Mouse (Mus musculus): ENCODE data around the gene Rab21. TPM values are rescaled to one million over a fixed set of nuclear protein-coding genes. Genes with fewer than 3 reads are reported as not detected.

Gene Rab21
- polyA plus RNA-seq, 1 experiment from 2014 or later = 6.6 TPM

- WGBS = 90% methylated on average over 7 of the region's 7 CpGs
- Histone ChIP-seq H3K4me3 (ENCODE audit: low read depth, low read length) (no peak overlapping the region), H3K9ac (ENCODE audit: low read length) (no peak overlapping the region), H3K4me1 (ENCODE audit: control insufficient read depth, insufficient read depth, low read length) (no peaks in the 10 kb centered on the region), H3K4me2 (ENCODE audit: low read depth, severe bottlenecking) (no peak overlapping the region), H3K27me3 (ENCODE audit: control insufficient read depth, insufficient read depth, low read length) (no peaks in the 10 kb centered on the region), H3K36me3 (ENCODE audit: control insufficient read depth, insufficient read depth, low read length) (no peaks in the 10 kb centered on the region), H3K27ac (replicated peaks; ENCODE audit: low read depth, low read length) (no peak overlapping the region), H3K9me3 (ENCODE audit: control insufficient read depth, low read length) (no peaks in the 10 kb centered on the region)
- no peak for DNase-seq (ENCODE audit: low spot score)
- no peak for ATAC-seq (ENCODE audit: insufficient number of reproducible peaks, low FRiP score, low TSS enrichment, low read depth)
These were observed 8.0 kb downstream of the Rab21 start for GRCm38 (mm10) chr10:115307331-115307875.

- H3K9ac ChIP-seq (ENCODE audit: low read length) = no peak overlapping the region
- ATAC-seq (ENCODE audit: insufficient number of reproducible peaks, low FRiP score, low TSS enrichment, low read depth) = no peak
- DNase-seq (ENCODE audit: low spot score) = no peak
- peaks cover 2% of the 10 kb centered on the region; the same call in 1 of the 2 replicates for H3K36me3 ChIP-seq (ENCODE audit: control insufficient read depth, insufficient read depth, low read length)
- no peaks in the 10 kb centered on the region for H3K4me1 ChIP-seq (ENCODE audit: control insufficient read depth, insufficient read depth, low read length)
- no peak overlapping the region for H3K4me3 ChIP-seq (ENCODE audit: low read depth, low read length)
- no peak overlapping the region for H3K27ac ChIP-seq (replicated peaks; ENCODE audit: low read depth, low read length)
- H3K9me3 ChIP-seq (ENCODE audit: control insufficient read depth, low read length) = no peaks in the 10 kb centered on the region
- H3K27me3 ChIP-seq (ENCODE audit: control insufficient read depth, insufficient read depth, low read length) = no peaks in the 10 kb centered on the region
- no peak overlapping the region for H3K4me2 ChIP-seq (ENCODE audit: low read depth, severe bottlenecking)
- 92% methylated on average over 4 of the region's 4 CpGs for WGBS
These were observed 16.7 kb downstream of the Rab21 start for GRCm38 (mm10) chr10:115298683-115299082.

- Histone ChIP-seq H3K36me3 (ENCODE audit: control insufficient read depth, insufficient read depth, low read length) (peaks cover 2% of the 10 kb centered on the region; the same call in 1 of the 2 replicates), H3K4me3 (ENCODE audit: low read depth, low read length) (no peak overlapping the region), H3K4me2 (ENCODE audit: low read depth, severe bottlenecking) (no peak overlapping the region), H3K4me1 (ENCODE audit: control insufficient read depth, insufficient read depth, low read length) (no peaks in the 10 kb centered on the region), H3K9me3 (ENCODE audit: control insufficient read depth, low read length) (no peaks in the 10 kb centered on the region), H3K9ac (ENCODE audit: low read length) (no peak overlapping the region), H3K27ac (replicated peaks; ENCODE audit: low read depth, low read length) (no peak overlapping the region), H3K27me3 (ENCODE audit: control insufficient read depth, insufficient read depth, low read length) (no peaks in the 10 kb centered on the region)
- DNase-seq (ENCODE audit: low spot score) (no peak), ATAC-seq (ENCODE audit: insufficient number of reproducible peaks, low FRiP score, low TSS enrichment, low read depth) (no peak)
- 99% methylated on average over 5 of the region's 5 CpGs for WGBS
These were observed 17.8 kb downstream of the Rab21 start for GRCm38 (mm10) chr10:115297582-115297981.

- Histone ChIP-seq H3K36me3 (ENCODE audit: control insufficient read depth, insufficient read depth, low read length) (peaks cover 2% of the 10 kb centered on the region; the same call in 1 of the 2 replicates), H3K9ac (ENCODE audit: low read length) (no peak overlapping the region), H3K4me1 (ENCODE audit: control insufficient read depth, insufficient read depth, low read length) (no peaks in the 10 kb centered on the region), H3K4me3 (ENCODE audit: low read depth, low read length) (no peak overlapping the region), H3K27ac (replicated peaks; ENCODE audit: low read depth, low read length) (no peak overlapping the region), H3K27me3 (ENCODE audit: control insufficient read depth, insufficient read depth, low read length) (no peaks in the 10 kb centered on the region), H3K9me3 (ENCODE audit: control insufficient read depth, low read length) (no peaks in the 10 kb centered on the region), H3K4me2 (ENCODE audit: low read depth, severe bottlenecking) (no peak overlapping the region)
- WGBS = 89% methylated on average over 9 of the region's 9 CpGs
- no peak for DNase-seq (ENCODE audit: low spot score)
- ATAC-seq (ENCODE audit: insufficient number of reproducible peaks, low FRiP score, low TSS enrichment, low read depth) = no peak
These were observed 18.9 kb downstream of the Rab21 start for GRCm38 (mm10) chr10:115296401-115296935.

GRCm38 (mm10) chr10:115295162-115295561 lies 20.2 kb downstream of the Rab21 start:
- Histone ChIP-seq H3K9me3 (ENCODE audit: control insufficient read depth, low read length) (no peaks in the 10 kb centered on the region), H3K4me2 (ENCODE audit: low read depth, severe bottlenecking) (no peak overlapping the region), H3K9ac (ENCODE audit: low read length) (no peak overlapping the region), H3K27me3 (ENCODE audit: control insufficient read depth, insufficient read depth, low read length) (no peaks in the 10 kb centered on the region), H3K4me1 (ENCODE audit: control insufficient read depth, insufficient read depth, low read length) (no peaks in the 10 kb centered on the region), H3K36me3 (ENCODE audit: control insufficient read depth, insufficient read depth, low read length) (peaks cover 5% of the 10 kb centered on the region; the same call in 1 of the 2 replicates), H3K27ac (replicated peaks; ENCODE audit: low read depth, low read length) (no peak overlapping the region), H3K4me3 (ENCODE audit: low read depth, low read length) (no peak overlapping the region)
- ATAC-seq (ENCODE audit: insufficient number of reproducible peaks, low FRiP score, low TSS enrichment, low read depth) (no peak), DNase-seq (ENCODE audit: low spot score) (no peak)
- 96% methylated on average over 3 of the region's 3 CpGs for WGBS

GRCm38 (mm10) chr10:115294715-115295114 lies 20.7 kb downstream of the Rab21 start:
- H3K27me3 ChIP-seq (ENCODE audit: control insufficient read depth, insufficient read depth, low read length) = no peaks in the 10 kb centered on the region
- no peak for ATAC-seq (ENCODE audit: insufficient number of reproducible peaks, low FRiP score, low TSS enrichment, low read depth)
- H3K9me3 ChIP-seq (ENCODE audit: control insufficient read depth, low read length) = no peaks in the 10 kb centered on the region
- no peak overlapping the region for H3K27ac ChIP-seq (replicated peaks; ENCODE audit: low read depth, low read length)
- WGBS = 96% methylated on average over 7 of the region's 7 CpGs
- peaks cover 5% of the 10 kb centered on the region; the same call in 1 of the 2 replicates for H3K36me3 ChIP-seq (ENCODE audit: control insufficient read depth, insufficient read depth, low read length)
- no peak overlapping the region for H3K9ac ChIP-seq (ENCODE audit: low read length)
- DNase-seq (ENCODE audit: low spot score) = no peak
- no peak overlapping the region for H3K4me2 ChIP-seq (ENCODE audit: low read depth, severe bottlenecking)
- no peak overlapping the region for H3K4me3 ChIP-seq (ENCODE audit: low read depth, low read length)
- H3K4me1 ChIP-seq (ENCODE audit: control insufficient read depth, insufficient read depth, low read length) = no peaks in the 10 kb centered on the region

- ATAC-seq (ENCODE audit: insufficient number of reproducible peaks, low FRiP score, low TSS enrichment, low read depth) (no peak), DNase-seq (ENCODE audit: low spot score) (no peak)
- no peak overlapping the region for H3K4me3 ChIP-seq (ENCODE audit: low read depth, low read length)
- no peaks in the 10 kb centered on the region for H3K4me1 ChIP-seq (ENCODE audit: control insufficient read depth, insufficient read depth, low read length)
- no peaks in the 10 kb centered on the region for H3K9me3 ChIP-seq (ENCODE audit: control insufficient read depth, low read length)
- no peaks in the 10 kb centered on the region for H3K27me3 ChIP-seq (ENCODE audit: control insufficient read depth, insufficient read depth, low read length)
- peaks cover 5% of the 10 kb centered on the region for H3K36me3 ChIP-seq (ENCODE audit: control insufficient read depth, insufficient read depth, low read length)
- no peak overlapping the region for H3K27ac ChIP-seq (replicated peaks; ENCODE audit: low read depth, low read length)
- H3K9ac ChIP-seq (ENCODE audit: low read length) = no peak overlapping the region
- no peak overlapping the region for H3K4me2 ChIP-seq (ENCODE audit: low read depth, severe bottlenecking)
- WGBS = 93% methylated on average over 7 of the region's 7 CpGs
These were observed 21.4 kb downstream of the Rab21 start for GRCm38 (mm10) chr10:115293946-115294345.

GRCm38 (mm10) chr10:115290671-115291070 lies 24.7 kb downstream of the Rab21 start:
- Histone ChIP-seq H3K4me2 (ENCODE audit: low read depth, severe bottlenecking) (no peak overlapping the region), H3K27me3 (ENCODE audit: control insufficient read depth, insufficient read depth, low read length) (no peaks in the 10 kb centered on the region), H3K9me3 (ENCODE audit: control insufficient read depth, low read length) (no peaks in the 10 kb centered on the region), H3K27ac (replicated peaks; ENCODE audit: low read depth, low read length) (no peak overlapping the region), H3K36me3 (ENCODE audit: control insufficient read depth, insufficient read depth, low read length) (peaks cover 7% of the 10 kb centered on the region), H3K9ac (ENCODE audit: low read length) (no peak overlapping the region), H3K4me1 (ENCODE audit: control insufficient read depth, insufficient read depth, low read length) (no peaks in the 10 kb centered on the region), H3K4me3 (ENCODE audit: low read depth, low read length) (no peak overlapping the region)
- WGBS = 93% methylated on average over 9 of the region's 9 CpGs
- DNase-seq (ENCODE audit: low spot score) = no peak
- ATAC-seq (ENCODE audit: insufficient number of reproducible peaks, low FRiP score, low TSS enrichment, low read depth) = no peak

GRCm38 (mm10) chr10:115288856-115289255 lies 26.5 kb downstream of the Rab21 start:
- Histone ChIP-seq H3K4me2 (ENCODE audit: low read depth, severe bottlenecking) (no peak overlapping the region), H3K27ac (replicated peaks; ENCODE audit: low read depth, low read length) (no peak overlapping the region), H3K9ac (ENCODE audit: low read length) (no peak overlapping the region), H3K9me3 (ENCODE audit: control insufficient read depth, low read length) (no peaks in the 10 kb centered on the region), H3K36me3 (ENCODE audit: control insufficient read depth, insufficient read depth, low read length) (peaks cover 5% of the 10 kb centered on the region; the same call in 1 of the 2 replicates), H3K27me3 (ENCODE audit: control insufficient read depth, insufficient read depth, low read length) (no peaks in the 10 kb centered on the region), H3K4me1 (ENCODE audit: control insufficient read depth, insufficient read depth, low read length) (no peaks in the 10 kb centered on the region), H3K4me3 (ENCODE audit: low read depth, low read length) (no peak overlapping the region)
- whole genome bisulfite sequencing = 88% methylated on average over 8 of the region's 8 CpGs
- DNase-seq (ENCODE audit: low spot score) = no peak
- ATAC-seq (ENCODE audit: insufficient number of reproducible peaks, low FRiP score, low TSS enrichment, low read depth) = no peak

All from limb, embryonic 11.5 days (tissue).